Mouse (Mus musculus): ENCODE results near the gene Xrra1. TPM values are rescaled to one million over a fixed set of nuclear protein-coding genes. Genes with fewer than 3 reads are reported as not detected.

Gene Xrra1
- polyA plus RNA-seq, 1 experiment from 2014 or later: 0.42 TPM

- Histone ChIP-seq H3K9ac (ENCODE audit: low read depth, low read length) (no peak overlapping the region), H3K4me2 (ENCODE audit: low read depth, low read length) (peak overlapping the region; percentile 18; the same call in 1 of the 2 replicates)
Measured at GRCm38 (mm10) chr7:99856266-99856861, 2.6 kb upstream of the Xrra1 start.

GRCm38 (mm10) chr7:99858175-99858812 lies 622 bp upstream of the Xrra1 start:
- Histone ChIP-seq H3K4me1 (ENCODE audit: control insufficient read depth, insufficient read depth, low read length) (peaks cover 8% of the 10 kb centered on the region), H3K27ac (replicated peaks; ENCODE audit: low read depth, low read length) (peak overlapping the region; percentile 75), H3K36me3 (ENCODE audit: control insufficient read depth, insufficient read depth, low read length) (peaks cover 21% of the 10 kb centered on the region), H3K9me3 (ENCODE audit: control insufficient read depth, low read length) (no peaks in the 10 kb centered on the region), H3K27me3 (replicated peaks; ENCODE audit: control insufficient read depth, insufficient read depth, low read length) (no peaks in the 10 kb centered on the region), H3K4me2 (ENCODE audit: low read depth, low read length) (peak overlapping the region; percentile 82), H3K9ac (ENCODE audit: low read depth, low read length) (peak overlapping the region; percentile 80), H3K4me3 (ENCODE audit: low read depth, low read length) (peak overlapping the region; percentile 68)
- ATAC-seq (ENCODE audit: low read depth) (peak; percentile 44), DNase-seq (ENCODE audit: low spot score) (no peak)
- 2% methylated on average over 15 of the region's 19 CpGs for WGBS

More at GRCm38 (mm10) chr7:99856266-99856861, 2.6 kb upstream of the Xrra1 start:
- Histone ChIP-seq H3K4me1 (ENCODE audit: control insufficient read depth, insufficient read depth, low read length) (peaks cover 8% of the 10 kb centered on the region), H3K9me3 (ENCODE audit: control insufficient read depth, low read length) (no peaks in the 10 kb centered on the region), H3K27ac (replicated peaks; ENCODE audit: low read depth, low read length) (no peak overlapping the region), H3K4me3 (ENCODE audit: low read depth, low read length) (no peak overlapping the region), H3K36me3 (ENCODE audit: control insufficient read depth, insufficient read depth, low read length) (peaks cover 27% of the 10 kb centered on the region), H3K27me3 (replicated peaks; ENCODE audit: control insufficient read depth, insufficient read depth, low read length) (no peaks in the 10 kb centered on the region)
- ATAC-seq (ENCODE audit: low read depth) (no peak), DNase-seq (ENCODE audit: low spot score) (no peak)
- WGBS: 90% methylated on average over 14 of the region's 14 CpGs

- Histone ChIP-seq H3K9me3 (ENCODE audit: control insufficient read depth, low read length) (no peaks in the 10 kb centered on the region), H3K4me2 (ENCODE audit: low read depth, low read length) (no peak within 1 kb of the TSS), H3K4me1 (ENCODE audit: control insufficient read depth, insufficient read depth, low read length) (0 out of 2 replicates have a peak, but pooled peaks cover 4% of the 10 kb centered on the region), H3K9ac (ENCODE audit: low read depth, low read length) (no peak within 1 kb of the TSS), H3K36me3 (ENCODE audit: control insufficient read depth, insufficient read depth, low read length) (no peaks in the 10 kb centered on the region), H3K4me3 (ENCODE audit: low read depth, low read length) (no peak within 1 kb of the TSS), H3K27ac (replicated peaks; ENCODE audit: low read depth, low read length) (no peak within 1 kb of the TSS), H3K27me3 (replicated peaks; ENCODE audit: control insufficient read depth, insufficient read depth, low read length) (no peaks in the 10 kb centered on the region)
- 52% methylated on average over 7 of the region's 7 CpGs for WGBS
- ATAC-seq (ENCODE audit: low read depth) (no peak), DNase-seq (ENCODE audit: low spot score) (no peak)
Measured at GRCm38 (mm10) chr7:99863362-99863761, 4.4 kb downstream of the Xrra1 start, which contains the start of gene Spcs2. Gene Spcs2, minus strand, starts transcription at chr7:99863462.

GRCm38 (mm10) chr7:99864241-99865028 lies 5.5 kb downstream of the Xrra1 start:
- 0 out of 2 replicates have a peak, but pooled peaks cover 4% of the 10 kb centered on the region for H3K4me1 ChIP-seq (ENCODE audit: control insufficient read depth, insufficient read depth, low read length)
- no peak overlapping the region for H3K27ac ChIP-seq (replicated peaks; ENCODE audit: low read depth, low read length)
- DNase-seq (ENCODE audit: low spot score): peak; percentile 45
- no peaks in the 10 kb centered on the region for H3K36me3 ChIP-seq (ENCODE audit: control insufficient read depth, insufficient read depth, low read length)
- H3K9ac ChIP-seq (ENCODE audit: low read depth, low read length): no peak overlapping the region
- H3K4me2 ChIP-seq (ENCODE audit: low read depth, low read length): no peak overlapping the region
- 65% methylated on average over 11 of the region's 11 CpGs for WGBS
- H3K27me3 ChIP-seq (replicated peaks; ENCODE audit: control insufficient read depth, insufficient read depth, low read length): no peaks in the 10 kb centered on the region
- H3K9me3 ChIP-seq (ENCODE audit: control insufficient read depth, low read length): no peaks in the 10 kb centered on the region
- no peak for ATAC-seq (ENCODE audit: low read depth)
- no peak overlapping the region for H3K4me3 ChIP-seq (ENCODE audit: low read depth, low read length)

- no peak overlapping the region for H3K27ac ChIP-seq (replicated peaks; ENCODE audit: low read depth, low read length)
- H3K4me1 ChIP-seq (ENCODE audit: control insufficient read depth, insufficient read depth, low read length): 0 out of 2 replicates have a peak, but pooled peaks cover 4% of the 10 kb centered on the region
- H3K27me3 ChIP-seq (replicated peaks; ENCODE audit: control insufficient read depth, insufficient read depth, low read length): no peaks in the 10 kb centered on the region
- ATAC-seq (ENCODE audit: low read depth) (no peak), DNase-seq (ENCODE audit: low spot score) (peak; percentile 35)
- H3K4me3 ChIP-seq (ENCODE audit: low read depth, low read length): no peak overlapping the region
- H3K9me3 ChIP-seq (ENCODE audit: control insufficient read depth, low read length): no peaks in the 10 kb centered on the region
- WGBS: 37% methylated on average over 3 of the region's 3 CpGs
- H3K36me3 ChIP-seq (ENCODE audit: control insufficient read depth, insufficient read depth, low read length): no peaks in the 10 kb centered on the region
- no peak overlapping the region for H3K9ac ChIP-seq (ENCODE audit: low read depth, low read length)
- H3K4me2 ChIP-seq (ENCODE audit: low read depth, low read length): no peak overlapping the region
Measured at GRCm38 (mm10) chr7:99865219-99865618, 6.3 kb downstream of the Xrra1 start.

GRCm38 (mm10) chr7:99869296-99869695 lies 10.4 kb downstream of the Xrra1 start:
- Histone ChIP-seq H3K4me3 (ENCODE audit: low read depth, low read length) (no peak overlapping the region), H3K36me3 (ENCODE audit: control insufficient read depth, insufficient read depth, low read length) (no peaks in the 10 kb centered on the region), H3K27me3 (replicated peaks; ENCODE audit: control insufficient read depth, insufficient read depth, low read length) (no peaks in the 10 kb centered on the region), H3K27ac (replicated peaks; ENCODE audit: low read depth, low read length) (no peak overlapping the region), H3K4me2 (ENCODE audit: low read depth, low read length) (no peak overlapping the region), H3K9me3 (ENCODE audit: control insufficient read depth, low read length) (no peaks in the 10 kb centered on the region), H3K4me1 (ENCODE audit: control insufficient read depth, insufficient read depth, low read length) (0 out of 2 replicates have a peak, but pooled peaks cover 4% of the 10 kb centered on the region), H3K9ac (ENCODE audit: low read depth, low read length) (no peak overlapping the region)
- DNase-seq (ENCODE audit: low spot score): no peak
- no peak for ATAC-seq (ENCODE audit: low read depth)
- 64% methylated on average over 4 of the region's 4 CpGs for WGBS

GRCm38 (mm10) chr7:99873965-99874364 lies 15.0 kb downstream of the Xrra1 start:
- no peak overlapping the region for H3K9ac ChIP-seq (ENCODE audit: low read depth, low read length)
- WGBS: 70% methylated on average over 6 of the region's 6 CpGs
- H3K4me3 ChIP-seq (ENCODE audit: low read depth, low read length): no peak overlapping the region
- H3K4me2 ChIP-seq (ENCODE audit: low read depth, low read length): no peak overlapping the region
- no peak for DNase-seq (ENCODE audit: low spot score)
- no peak for ATAC-seq (ENCODE audit: low read depth)
- H3K4me1 ChIP-seq (ENCODE audit: control insufficient read depth, insufficient read depth, low read length): no peaks in the 10 kb centered on the region
- no peaks in the 10 kb centered on the region for H3K36me3 ChIP-seq (ENCODE audit: control insufficient read depth, insufficient read depth, low read length)
- H3K27ac ChIP-seq (replicated peaks; ENCODE audit: low read depth, low read length): no peak overlapping the region
- no peaks in the 10 kb centered on the region for H3K27me3 ChIP-seq (replicated peaks; ENCODE audit: control insufficient read depth, insufficient read depth, low read length)
- no peaks in the 10 kb centered on the region for H3K9me3 ChIP-seq (ENCODE audit: control insufficient read depth, low read length)

- Histone ChIP-seq H3K4me3 (ENCODE audit: low read depth, low read length) (no peak overlapping the region), H3K36me3 (ENCODE audit: control insufficient read depth, insufficient read depth, low read length) (no peaks in the 10 kb centered on the region), H3K9ac (ENCODE audit: low read depth, low read length) (no peak overlapping the region), H3K4me2 (ENCODE audit: low read depth, low read length) (no peak overlapping the region), H3K27ac (replicated peaks; ENCODE audit: low read depth, low read length) (no peak overlapping the region), H3K4me1 (ENCODE audit: control insufficient read depth, insufficient read depth, low read length) (no peaks in the 10 kb centered on the region), H3K27me3 (replicated peaks; ENCODE audit: control insufficient read depth, insufficient read depth, low read length) (no peaks in the 10 kb centered on the region), H3K9me3 (ENCODE audit: control insufficient read depth, low read length) (no peaks in the 10 kb centered on the region)
- DNase-seq (ENCODE audit: low spot score): peak; percentile 29
- ATAC-seq (ENCODE audit: low read depth): no peak
- WGBS: 25% methylated on average over 5 of the region's 5 CpGs
Measured at GRCm38 (mm10) chr7:99875891-99876290, 17.0 kb downstream of the Xrra1 start.
